ENCODE assay signal across 22 mouse cellular contexts in the genomic region with DNA sequence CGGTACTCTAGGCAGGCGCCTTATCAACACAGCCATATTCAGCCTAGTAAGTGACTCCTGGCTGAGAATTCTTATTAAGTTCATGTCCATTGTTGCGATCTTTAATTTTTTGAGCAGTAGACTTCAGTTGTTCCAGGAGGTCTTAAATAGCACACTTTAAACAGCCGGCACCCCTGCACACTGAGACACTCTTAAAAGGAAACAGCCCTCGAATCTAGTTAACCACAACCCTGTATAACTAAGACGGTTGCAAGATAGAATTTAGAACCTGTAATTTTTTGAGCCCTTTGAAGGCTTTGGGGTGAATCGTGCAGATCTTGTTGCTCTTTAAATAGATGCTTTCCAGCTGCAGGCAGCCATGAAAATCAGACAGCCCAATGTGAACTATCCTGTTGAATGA. TPM values are rescaled to one million over a fixed set of nuclear protein-coding genes. Genes with fewer than 3 reads are reported as not detected.
A peak's percentile ranks its signal among the peaks of the same experiment; 100 is the strongest.
DNase-seq lines count a peak whose midpoint lies in the region; ATAC-seq and TF ChIP-seq lines count a peak whose summit lies in the region.
"Had no signal": no experiment of that assay in that cellular context is flagged by ENCODE, and none has a peak within 500 bp of the region (broad histone marks: within the 10 kb centered on the region; RNA-seq: fewer than 3 reads in every experiment).

No protein-coding gene starts in this region.

- H3K27ac ChIP-seq in kidney, postnatal 0 days: no peak overlapping the region
- H3K27ac ChIP-seq in kidney, embryonic 15.5 days: no peak overlapping the region
- H3K27ac ChIP-seq: embryonic facial prominence, embryonic 15.5 days; heart, adult 2 months; hindbrain, embryonic 15.5 days had no signal

- 56% methylated on average over 7 of the region's 7 CpGs for WGBS in kidney, postnatal 0 days
- WGBS in kidney, embryonic 15.5 days: 65% methylated on average over 7 of the region's 7 CpGs

- H3K27me3 ChIP-seq in kidney, postnatal 0 days (ENCODE audit: insufficient read depth, low read length): no peaks in the 10 kb centered on the region
- no peaks in the 10 kb centered on the region for H3K27me3 ChIP-seq in kidney, embryonic 15.5 days
- H3K27me3 ChIP-seq: embryonic facial prominence, embryonic 15.5 days; heart, embryonic 12.5 days; hindbrain, embryonic 15.5 days had no signal

- no peak overlapping the region for H3K9ac ChIP-seq in kidney, postnatal 0 days (ENCODE audit: low read depth, low read length)
- no peak overlapping the region for H3K9ac ChIP-seq in kidney, embryonic 15.5 days
- H3K9ac ChIP-seq: embryonic facial prominence, embryonic 15.5 days; heart, embryonic 12.5 days; hindbrain, embryonic 15.5 days had no signal

- no peak overlapping the region for H3K4me3 ChIP-seq in kidney, postnatal 0 days (replicated peaks; ENCODE audit: low read depth, low read length)
- H3K4me3 ChIP-seq in kidney, embryonic 15.5 days (replicated peaks): no peak overlapping the region
- H3K4me3 ChIP-seq: embryonic facial prominence, embryonic 15.5 days; erythroblast, embryonic 14.5 days; heart, adult 2 months; heart, embryonic 12.5 days; hindbrain, embryonic 15.5 days had no signal

- DNase-seq in kidney, postnatal 0 days (ENCODE audit: low spot score): peak; percentile 18
- peak; percentile 43 for DNase-seq in 416B (ENCODE audit: low read depth)
- DNase-seq in thymus, postnatal 14 days: peak; percentile 27
- DNase-seq in retina, postnatal 1 day: no peak
- no peak for DNase-seq in left cerebral cortex, postnatal 4 days
- DNase-seq: adrenal gland, adult 8-10 months; cerebellum, adult 11-12 months; cerebellum, adult 9-10 months; cerebellum, postnatal 25 days; gastrocnemius, postnatal 10 days; heart, adult 2 months had no signal

- no peak overlapping the region for H3K4me2 ChIP-seq in kidney, postnatal 0 days (ENCODE audit: low read length)
- H3K4me2 ChIP-seq in kidney, embryonic 15.5 days: no peak overlapping the region
- H3K4me2 ChIP-seq: embryonic facial prominence, embryonic 15.5 days; heart, embryonic 12.5 days; hindbrain, embryonic 15.5 days had no signal

- no peaks in the 10 kb centered on the region for H3K9me3 ChIP-seq in kidney, postnatal 0 days (replicated peaks; ENCODE audit: low read length)
- H3K9me3 ChIP-seq in kidney, embryonic 15.5 days (replicated peaks): no peaks in the 10 kb centered on the region
- H3K9me3 ChIP-seq: embryonic facial prominence, embryonic 15.5 days; hindbrain, embryonic 15.5 days had no signal

- TF ChIP-seq CTCF in kidney, postnatal 0 days (IDR thresholded peaks at IDR 0.05; ENCODE audit: low read depth): no peak

- ATAC-seq in kidney, postnatal 0 days (replicated peaks; ENCODE audit: low FRiP score, low read depth): no peak
- ATAC-seq in kidney, embryonic 15.5 days (replicated peaks; ENCODE audit: low FRiP score): no peak
- ATAC-seq in common myeloid progenitor, adult 5-6 weeks (replicated peaks; ENCODE audit: low read depth, poor library complexity, severe bottlenecking): peak; percentile 36; the same call in 1 of the 2 replicates
- ATAC-seq: forebrain, embryonic 16.5 days had no signal

- H3K36me3 ChIP-seq in kidney, postnatal 0 days (ENCODE audit: insufficient read depth, low read length): no peaks in the 10 kb centered on the region
- no peaks in the 10 kb centered on the region for H3K36me3 ChIP-seq in kidney, embryonic 15.5 days
- H3K36me3 ChIP-seq: embryonic facial prominence, embryonic 15.5 days; heart, embryonic 12.5 days; hindbrain, embryonic 15.5 days had no signal

- no peaks in the 10 kb centered on the region for H3K4me1 ChIP-seq in kidney, postnatal 0 days (replicated peaks; ENCODE audit: insufficient read depth, low read length)
- no peaks in the 10 kb centered on the region for H3K4me1 ChIP-seq in kidney, embryonic 15.5 days
- H3K4me1 ChIP-seq: embryonic facial prominence, embryonic 15.5 days; heart, embryonic 12.5 days; hindbrain, embryonic 15.5 days had no signal

- intact Hi-C loops in left cerebral cortex, postnatal 4 days (cut with DNase I): no loop called here

RNA-seq across cellular contexts. Expression of a gene that starts 17.1 kb away (rescaled TPM):
- 1.4 and 1.8 TPM in 2 replicates for polyA plus RNA-seq in kidney, postnatal 0 days (2015; fragmentation: Nextera tagmentation; extraction: Ambion mirVana)
- 0.08 and 0.17 TPM in 2 replicates for polyA plus RNA-seq in kidney, embryonic 15.5 days (2015; fragmentation: Nextera tagmentation; extraction: Ambion mirVana)
- 0.92 and 13.7 TPM in 2 replicates for total RNA-seq in common myeloid progenitor, adult 5-6 weeks (2017)
- total RNA-seq in left cerebral cortex, postnatal 4 days (2021): under 1 TPM in 1 of 2 experiments, not detected in 1; 0.12 TPM
- total RNA-seq: adrenal gland, adult 8-10 months; ES-E14; gastrocnemius, postnatal 10 days; heart, adult 2 months had no signal
- polyA plus RNA-seq: embryonic facial prominence, embryonic 15.5 days; erythroblast, embryonic 14.5 days; forebrain, embryonic 11.5 days; forebrain, embryonic 16.5 days; heart, embryonic 12.5 days; hindbrain, embryonic 11.5 days; hindbrain, embryonic 15.5 days had no signal

RNA-seq across cellular contexts. Expression of a gene that starts 32.4 kb away (rescaled TPM):
- polyA plus RNA-seq in kidney, postnatal 0 days (2015; fragmentation: Nextera tagmentation; extraction: Ambion mirVana): 14.3 and 16.5 TPM in 2 replicates
- polyA plus RNA-seq in kidney, embryonic 15.5 days (2015; fragmentation: Nextera tagmentation; extraction: Ambion mirVana): 24.5 and 25.0 TPM in 2 replicates
- total RNA-seq in common myeloid progenitor, adult 5-6 weeks (2017): 2.9 and 5.0 TPM in 2 replicates
- total RNA-seq in left cerebral cortex, postnatal 4 days (2021): 10 to 100 TPM; 44.5 to 44.6 TPM
- polyA plus RNA-seq: erythroblast, embryonic 14.5 days had no signal

RNA-seq across cellular contexts. Expression of a gene that starts 36.0 kb away (rescaled TPM):
- polyA plus RNA-seq in kidney, postnatal 0 days (2015; fragmentation: Nextera tagmentation; extraction: Ambion mirVana): 0.22 and 0.24 TPM in 2 replicates
- 0.08 and 0.18 TPM in 2 replicates for polyA plus RNA-seq in kidney, embryonic 15.5 days (2015; fragmentation: Nextera tagmentation; extraction: Ambion mirVana)
- not detected in 2 replicates for total RNA-seq in common myeloid progenitor, adult 5-6 weeks (2017)
- 1 to 10 TPM; 1.3 to 1.7 TPM for total RNA-seq in left cerebral cortex, postnatal 4 days (2021)
- total RNA-seq: adrenal gland, adult 8-10 months; ES-E14 had no signal
- polyA plus RNA-seq: erythroblast, embryonic 14.5 days; frontal cortex, adult 2 months had no signal

Comparison
In these comparisons a context has a peak if more than half of its experiments do, and no peak if none do; other contexts are left out.
1. DNase-seq: peak in kidney, postnatal 0 days (single experiment), 416B (single experiment) and thymus, postnatal 14 days (single experiment); none in retina, postnatal 1 day (single experiment) and left cerebral cortex, postnatal 4 days (single experiment).